Mouse (Mus musculus): Measurements from ENCODE around the gene Maml3.

GRCm38 (mm10) chr3:52091261-52091797 lies 13.5 kb downstream of the Maml3 start:
- TF ChIP-seq CTCF (IDR thresholded peaks at IDR 0.05; ENCODE audit: low read depth): no peak
- no peak for TF ChIP-seq EP300 (optimal IDR thresholded peaks at IDR 0.05)

Data from stomach, postnatal 0 days (tissue).